16 mouse cellular contexts compared by ENCODE assay signal in genomic region chr12:86179266-86179665, GRCm38 (mm10).
DNase-seq lines count a peak whose midpoint lies in the region; ATAC-seq and TF ChIP-seq lines count a peak whose summit lies in the region.
"Had no signal": no experiment of that assay in that cellular context is flagged by ENCODE, and none has a peak within 500 bp of the region (broad histone marks: within the 10 kb centered on the region; RNA-seq: fewer than 3 reads in every experiment).

No protein-coding gene starts in this region.

- no peak overlapping the region for H3K4me2 ChIP-seq in embryonic facial prominence, embryonic 14.5 days (ENCODE audit: low read depth, low read length)
- no peak overlapping the region for H3K4me2 ChIP-seq in hindbrain, postnatal 0 days (ENCODE audit: low read depth, low read length)
- H3K4me2 ChIP-seq in kidney, embryonic 16.5 days (replicated peaks; ENCODE audit: low read depth, low read length): no peak overlapping the region
- H3K4me2 ChIP-seq: limb, embryonic 12.5 days; liver, embryonic 15.5 days; neural tube, embryonic 12.5 days had no signal

- no peak overlapping the region for H3K27ac ChIP-seq in embryonic facial prominence, embryonic 14.5 days (replicated peaks; ENCODE audit: low read depth, low read length)
- no peak overlapping the region for H3K27ac ChIP-seq in embryonic facial prominence, embryonic 10.5 days (replicated peaks)
- H3K27ac ChIP-seq in hindbrain, postnatal 0 days: no peak overlapping the region
- H3K27ac ChIP-seq in kidney, embryonic 16.5 days (ENCODE audit: low read length): no peak overlapping the region
- H3K27ac ChIP-seq: heart, embryonic 10.5 days; limb, embryonic 12.5 days; liver, embryonic 15.5 days; neural tube, embryonic 12.5 days had no signal

- H3K9me3 ChIP-seq in embryonic facial prominence, embryonic 14.5 days (ENCODE audit: control insufficient read depth, low read length): no peaks in the 10 kb centered on the region
- no peaks in the 10 kb centered on the region for H3K9me3 ChIP-seq in embryonic facial prominence, embryonic 10.5 days
- no peaks in the 10 kb centered on the region for H3K9me3 ChIP-seq in hindbrain, postnatal 0 days (ENCODE audit: low read length)
- no peaks in the 10 kb centered on the region for H3K9me3 ChIP-seq in kidney, embryonic 16.5 days (ENCODE audit: low read length)
- H3K9me3 ChIP-seq: heart, embryonic 10.5 days; limb, embryonic 12.5 days; liver, embryonic 15.5 days; neural tube, embryonic 12.5 days had no signal

- peak; percentile 61 for DNase-seq in embryonic facial prominence, embryonic 14.5 days (ENCODE audit: low spot score)
- no peak for DNase-seq in embryonic facial prominence, embryonic 10.5 days (ENCODE audit: low spot score)
- peak; percentile 59 for DNase-seq in left cerebral cortex, postnatal 4 days
- DNase-seq in left cerebral cortex, adult 8-10 months (ENCODE audit: low spot score in 2 of 2): no peak
- peak; percentile 36 for DNase-seq in NIH3T3 (ENCODE audit: low read depth)
- peak; percentile 66 for DNase-seq in hindbrain, postnatal 0 days (ENCODE audit: low spot score)
- DNase-seq in kidney, postnatal 10 days: no peak
- DNase-seq: gastrocnemius, postnatal 36 days; heart, postnatal 14 days; kidney, postnatal 14 days had no signal

- H3K4me1 ChIP-seq in embryonic facial prominence, embryonic 14.5 days (ENCODE audit: control insufficient read depth, insufficient read depth, low read length): peaks cover 13% of the 10 kb centered on the region
- H3K4me1 ChIP-seq in embryonic facial prominence, embryonic 10.5 days: peaks cover 52% of the 10 kb centered on the region
- no peaks in the 10 kb centered on the region; the same call in none of the 2 replicates for H3K4me1 ChIP-seq in hindbrain, postnatal 0 days (ENCODE audit: insufficient read depth, low read length)
- peaks cover 9% of the 10 kb centered on the region; the same call in 1 of the 2 replicates for H3K4me1 ChIP-seq in kidney, embryonic 16.5 days (ENCODE audit: insufficient read depth, low read length)
- H3K4me1 ChIP-seq: liver, embryonic 15.5 days had no signal

- ATAC-seq in embryonic facial prominence, embryonic 14.5 days (ENCODE audit: low read depth): no peak
- ATAC-seq in hindbrain, postnatal 0 days: no peak
- ATAC-seq in kidney, embryonic 16.5 days (ENCODE audit: low FRiP score, low TSS enrichment): no peak
- ATAC-seq: intestine, embryonic 16.5 days had no signal

- WGBS in embryonic facial prominence, embryonic 14.5 days: 50% methylated on average over 7 of the region's 7 CpGs
- 91% methylated on average over 7 of the region's 7 CpGs for WGBS in embryonic facial prominence, embryonic 10.5 days
- WGBS in hindbrain, postnatal 0 days: 26% methylated on average over 7 of the region's 7 CpGs
- 72% methylated on average over 7 of the region's 7 CpGs for WGBS in kidney, embryonic 16.5 days

- intact Hi-C loops in left cerebral cortex, postnatal 4 days (cut with DNase I): no loop called here

- no peak overlapping the region for H3K9ac ChIP-seq in embryonic facial prominence, embryonic 14.5 days (ENCODE audit: low read depth, low read length)
- H3K9ac ChIP-seq in hindbrain, postnatal 0 days (replicated peaks; ENCODE audit: low read length): no peak overlapping the region
- no peak overlapping the region for H3K9ac ChIP-seq in kidney, embryonic 16.5 days (replicated peaks; ENCODE audit: low read length)
- H3K9ac ChIP-seq: limb, embryonic 12.5 days; liver, embryonic 15.5 days; neural tube, embryonic 12.5 days had no signal

- no peaks in the 10 kb centered on the region for H3K36me3 ChIP-seq in embryonic facial prominence, embryonic 14.5 days (ENCODE audit: control insufficient read depth, insufficient read depth, low read length)
- no peaks in the 10 kb centered on the region for H3K36me3 ChIP-seq in embryonic facial prominence, embryonic 10.5 days (replicated peaks)
- no peaks in the 10 kb centered on the region for H3K36me3 ChIP-seq in hindbrain, postnatal 0 days (ENCODE audit: insufficient read depth, low read length)
- H3K36me3 ChIP-seq in kidney, embryonic 16.5 days (ENCODE audit: insufficient read depth, low read length): no peaks in the 10 kb centered on the region
- H3K36me3 ChIP-seq: heart, embryonic 10.5 days; limb, embryonic 12.5 days; liver, embryonic 15.5 days; neural tube, embryonic 12.5 days had no signal

- no peaks in the 10 kb centered on the region for H3K27me3 ChIP-seq in embryonic facial prominence, embryonic 14.5 days (replicated peaks; ENCODE audit: control insufficient read depth, insufficient read depth, low read length)
- peaks cover 16% of the 10 kb centered on the region for H3K27me3 ChIP-seq in embryonic facial prominence, embryonic 10.5 days (replicated peaks; ENCODE audit: low read depth, poor library complexity, severe bottlenecking)
- no peaks in the 10 kb centered on the region for H3K27me3 ChIP-seq in hindbrain, postnatal 0 days (ENCODE audit: insufficient read depth, low read length)
- H3K27me3 ChIP-seq in kidney, embryonic 16.5 days (ENCODE audit: insufficient read depth, low read length): peaks cover 3% of the 10 kb centered on the region; the same call in 1 of the 2 replicates
- H3K27me3 ChIP-seq: liver, embryonic 15.5 days had no signal

- TF ChIP-seq CTCF in hindbrain, postnatal 0 days (IDR thresholded peaks at IDR 0.05; ENCODE audit: low read depth): no peak

- no peak overlapping the region for H3K4me3 ChIP-seq in embryonic facial prominence, embryonic 14.5 days (ENCODE audit: low read depth, low read length)
- no peak overlapping the region for H3K4me3 ChIP-seq in embryonic facial prominence, embryonic 10.5 days
- H3K4me3 ChIP-seq in hindbrain, postnatal 0 days (ENCODE audit: low read length): no peak overlapping the region
- H3K4me3 ChIP-seq in kidney, embryonic 16.5 days (ENCODE audit: low read length): no peak overlapping the region
- H3K4me3 ChIP-seq: heart, embryonic 10.5 days; limb, embryonic 12.5 days; liver, embryonic 15.5 days; neural tube, embryonic 12.5 days had no signal

Comparison
In these comparisons a context has a peak if more than half of its experiments do, and no peak if none do; other contexts are left out.
1. DNase-seq: peak in embryonic facial prominence, embryonic 14.5 days (single experiment), left cerebral cortex, postnatal 4 days (single experiment), NIH3T3 (single experiment) and hindbrain, postnatal 0 days (single experiment); none in embryonic facial prominence, embryonic 10.5 days (single experiment), left cerebral cortex, adult 8-10 months (0 of 2) and kidney, postnatal 10 days (single experiment).